Mouse (Mus musculus): ENCODE data around the gene A530016L24Rik.
A peak's percentile ranks its signal among the peaks of the same experiment; 100 is the strongest.

A530016L24Rik gene

DNA sequence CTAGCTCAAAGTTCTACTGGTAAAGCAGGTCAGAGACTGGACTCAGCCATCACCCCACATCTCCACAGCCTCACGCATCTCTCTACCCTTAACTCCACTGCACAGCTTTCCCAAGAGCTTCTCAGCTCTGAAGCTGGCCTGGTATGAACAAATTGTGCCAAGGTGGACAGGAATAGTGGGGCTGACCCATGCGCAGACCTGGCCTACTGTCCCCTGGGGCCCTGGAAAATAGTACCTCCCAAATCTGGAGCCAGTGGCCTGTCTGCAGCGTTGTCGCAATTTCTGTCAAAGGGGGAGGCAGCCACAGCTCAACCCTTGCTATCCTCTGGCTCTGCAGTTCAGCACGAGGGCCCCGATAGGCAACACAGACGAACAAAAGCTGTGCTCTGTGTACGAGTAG is at the start of gene A530016L24Rik:
TSS of gene A530016L24Rik (plus strand) at position 315 of the 400 bp plus-strand sequence.
- DNase-seq = no peak

DNA sequence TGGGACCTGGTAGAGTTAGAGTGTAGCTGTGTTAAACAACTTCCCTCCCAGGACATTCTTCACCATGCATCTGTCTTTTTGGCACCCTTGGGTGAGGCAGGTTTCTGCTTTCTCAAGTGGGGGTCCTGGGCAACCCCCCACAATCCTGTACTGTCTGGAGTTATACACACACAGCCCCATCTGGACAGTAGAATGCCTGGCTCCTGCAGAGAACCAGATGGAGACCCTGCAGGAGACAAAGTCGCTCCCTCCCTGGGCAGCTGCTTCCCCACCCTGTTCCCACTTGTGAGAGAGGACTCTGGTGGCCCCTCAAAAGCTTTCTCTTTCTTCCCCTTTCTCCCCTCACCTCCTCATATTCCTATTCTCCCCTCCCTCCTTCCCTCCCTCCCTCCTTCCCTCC is 49.3 kb upstream of the A530016L24Rik start:
- no peak for DNase-seq

DNA sequence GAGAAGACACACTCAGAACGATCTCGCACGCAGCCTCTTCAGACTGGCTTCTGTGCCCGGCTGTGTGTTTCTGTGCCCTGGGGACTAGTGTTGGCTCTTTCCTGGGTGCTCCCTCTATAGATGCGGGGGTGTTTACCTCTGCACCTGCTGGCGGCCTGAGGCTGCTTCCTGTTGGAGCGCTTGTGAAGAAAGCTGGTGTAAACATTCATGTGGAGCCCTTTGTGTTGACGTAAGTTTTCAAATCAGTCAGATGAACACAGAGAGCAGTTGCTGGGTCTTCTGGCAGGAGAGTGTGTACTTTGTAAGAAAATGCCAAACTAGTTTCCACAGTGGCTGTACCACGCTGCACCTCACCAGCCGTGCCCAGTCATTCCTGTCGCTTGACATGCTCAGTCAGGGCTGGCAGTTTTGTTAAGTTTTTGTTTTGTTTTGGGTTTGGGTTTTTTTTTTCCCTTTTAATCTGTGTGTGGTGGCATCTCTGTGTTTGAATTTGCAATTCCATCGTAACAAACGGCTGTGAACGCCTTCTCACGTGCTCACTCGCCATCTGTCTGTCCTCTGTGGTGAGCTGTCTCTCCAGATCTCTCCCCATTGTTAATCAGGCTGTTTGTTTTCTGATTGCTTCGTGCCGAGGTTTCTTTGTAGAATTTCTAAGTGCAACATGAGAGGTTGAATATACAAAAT is 40.0 kb upstream of the A530016L24Rik start:
- DNase-seq = no peak

DNA sequence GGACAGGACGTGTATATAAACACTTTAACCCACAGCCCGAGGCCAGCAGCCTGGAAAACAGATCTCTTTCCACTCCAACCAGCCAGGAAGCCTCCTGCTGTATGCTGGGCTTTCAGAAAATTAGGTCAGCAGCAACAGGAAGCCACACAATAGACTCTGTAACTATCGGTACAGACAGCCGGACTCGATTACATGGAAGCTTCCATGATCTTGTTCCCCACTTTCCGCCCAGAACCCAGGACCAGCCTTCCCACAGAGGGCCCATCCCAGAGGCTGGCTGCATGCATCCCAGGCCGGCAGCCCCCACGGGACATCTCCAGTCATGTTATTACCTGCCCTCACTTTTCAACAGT is 39.4 kb upstream of the A530016L24Rik start:
- DNase-seq = no peak

DNA sequence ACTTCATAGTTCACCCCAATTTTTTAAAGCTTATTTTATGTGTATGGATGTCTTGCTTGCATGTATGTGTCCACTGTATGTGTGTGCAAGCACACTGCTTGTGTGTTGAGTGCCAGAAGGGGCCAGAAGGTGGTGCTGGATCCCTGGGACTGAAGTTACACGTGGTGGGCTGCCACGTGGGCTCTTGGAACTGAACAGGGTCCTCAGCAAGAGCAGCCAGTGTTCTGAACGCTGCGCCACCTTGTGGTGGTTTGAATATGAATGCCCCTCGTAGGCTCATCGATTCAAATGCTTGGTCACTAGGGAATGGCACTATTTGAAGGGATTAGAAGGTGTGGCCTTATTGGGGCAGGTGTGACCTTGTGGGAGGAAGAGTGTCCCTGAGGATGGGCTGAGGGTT is 38.4 kb upstream of the A530016L24Rik start:
- DNase-seq = peak; percentile 85

DNA sequence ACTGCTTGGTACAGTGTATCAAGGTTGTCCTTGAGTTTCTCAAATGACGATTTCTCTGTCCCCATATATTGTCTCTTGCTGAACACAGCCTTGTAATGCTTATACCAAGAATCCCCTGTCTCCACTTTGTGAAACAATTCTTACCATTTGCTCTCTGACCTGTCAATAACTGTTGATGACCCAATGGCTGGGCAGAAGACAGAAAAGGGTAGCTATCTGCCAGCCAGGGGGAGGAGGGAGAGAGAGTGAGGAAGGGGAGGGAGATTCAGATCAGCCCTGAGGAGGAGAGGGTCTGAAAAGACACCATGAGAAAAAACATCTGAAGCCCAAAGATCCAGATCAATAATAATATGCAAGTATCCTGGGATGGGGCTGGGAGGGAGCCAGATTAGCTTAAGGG is 37.9 kb upstream of the A530016L24Rik start:
- no peak for DNase-seq

DNA sequence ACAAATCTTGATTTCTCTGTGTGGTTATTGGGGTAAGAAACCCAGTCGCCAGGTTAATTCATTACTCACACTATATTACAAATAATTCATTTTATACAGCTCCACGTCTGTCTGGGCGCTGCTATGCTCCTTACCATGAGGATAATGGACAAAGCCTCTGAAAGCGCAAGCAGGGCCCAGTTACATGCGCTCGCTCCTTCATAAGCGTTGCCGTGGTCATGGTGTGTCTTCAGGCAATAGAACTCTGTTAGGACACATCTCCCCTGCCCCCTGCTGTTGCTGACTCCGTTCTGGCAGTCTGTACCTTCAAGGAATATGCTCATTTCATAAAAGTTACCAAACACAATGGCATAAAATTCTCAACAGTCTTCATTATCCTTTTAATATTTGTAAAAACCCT is 37.4 kb upstream of the A530016L24Rik start:
- DNase-seq = no peak

DNA sequence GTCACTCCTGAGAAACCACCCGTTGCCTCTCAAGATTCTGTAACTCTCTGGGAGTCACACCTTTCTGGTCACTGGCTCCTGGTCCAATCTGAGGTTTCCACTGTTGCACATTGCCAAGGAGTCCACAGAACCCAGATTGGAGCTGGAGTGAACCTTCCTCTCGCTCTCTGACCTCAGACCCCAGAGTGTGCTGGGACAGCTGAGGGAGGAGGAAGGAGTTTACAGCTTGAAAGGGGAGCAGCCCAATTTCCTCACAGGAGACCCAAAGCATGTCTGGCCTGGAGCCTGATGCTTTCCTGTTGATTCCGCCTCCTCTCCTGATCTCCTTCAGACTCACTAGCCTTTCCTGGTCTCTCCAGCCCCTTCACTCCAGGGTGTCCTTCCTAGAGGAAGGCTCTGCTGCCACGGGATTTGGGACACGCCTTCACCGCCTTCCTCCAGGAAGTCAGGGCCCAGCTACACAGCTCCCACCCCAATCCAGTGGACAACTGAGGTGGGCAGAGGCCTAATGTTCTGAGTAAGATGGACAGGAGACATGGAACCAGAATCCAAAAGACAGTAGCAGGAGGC is 33.0 kb upstream of the A530016L24Rik start:
- DNase-seq = no peak

DNA sequence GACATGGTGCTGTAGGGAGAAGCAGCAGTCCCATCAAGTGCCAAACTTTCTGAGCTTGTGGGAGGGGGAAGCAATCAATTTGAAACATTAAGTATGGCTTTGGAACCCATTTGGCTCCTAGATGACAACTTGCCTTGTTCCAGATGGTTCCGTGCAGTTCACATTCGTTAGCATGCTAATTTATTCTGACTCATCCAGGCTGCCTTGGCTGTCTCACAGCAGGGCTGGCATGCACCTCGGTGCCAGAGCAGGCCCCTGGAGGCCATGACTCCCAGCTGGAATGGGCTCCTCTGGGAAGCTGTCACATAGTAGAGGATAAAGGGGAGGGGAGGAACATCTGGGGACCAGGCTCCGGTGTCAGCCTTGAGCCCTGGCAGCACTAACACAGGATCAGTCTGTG is 31.4 kb upstream of the A530016L24Rik start:
- DNase-seq = no peak

DNA sequence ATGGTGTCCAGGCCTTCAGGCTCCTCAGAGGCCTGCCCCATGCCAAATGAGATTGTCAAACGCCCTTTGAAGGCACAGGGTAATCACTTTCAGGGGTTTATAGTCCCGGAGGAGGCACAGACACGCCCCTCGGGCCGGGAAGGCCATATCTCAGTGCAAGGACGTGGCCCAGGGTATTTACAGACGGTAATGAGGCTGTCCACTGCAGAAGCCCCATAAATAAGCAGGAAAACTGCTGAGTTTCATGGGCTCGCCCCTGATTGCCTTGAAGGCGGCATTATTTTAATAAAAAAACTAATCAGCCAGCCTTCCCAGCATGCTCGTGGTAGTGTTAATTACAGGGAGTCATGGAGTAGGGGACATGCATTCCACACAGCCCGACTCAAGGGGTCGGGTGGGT is 26.8 kb upstream of the A530016L24Rik start:
- DNase-seq = peak; percentile 46

DNA sequence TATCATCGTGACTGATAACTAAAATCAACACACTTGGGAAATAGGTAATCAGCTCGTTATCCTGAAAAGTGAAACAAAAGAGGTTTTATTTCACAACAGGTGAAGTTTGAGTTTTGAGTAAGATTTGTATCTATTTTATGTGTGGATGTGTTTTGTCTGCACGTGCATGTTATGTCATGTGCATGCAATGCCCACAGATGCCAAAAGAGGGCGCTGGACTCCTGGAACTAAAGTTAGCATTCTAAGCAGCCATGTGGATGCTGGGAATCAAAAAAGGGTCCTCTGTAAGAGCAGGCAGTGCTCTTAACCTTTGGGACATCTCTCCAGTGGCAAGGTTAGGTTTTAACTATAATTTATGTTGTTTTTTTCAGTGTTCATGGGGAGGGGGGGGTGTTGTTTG is 26.0 kb upstream of the A530016L24Rik start:
- no peak for DNase-seq

DNA sequence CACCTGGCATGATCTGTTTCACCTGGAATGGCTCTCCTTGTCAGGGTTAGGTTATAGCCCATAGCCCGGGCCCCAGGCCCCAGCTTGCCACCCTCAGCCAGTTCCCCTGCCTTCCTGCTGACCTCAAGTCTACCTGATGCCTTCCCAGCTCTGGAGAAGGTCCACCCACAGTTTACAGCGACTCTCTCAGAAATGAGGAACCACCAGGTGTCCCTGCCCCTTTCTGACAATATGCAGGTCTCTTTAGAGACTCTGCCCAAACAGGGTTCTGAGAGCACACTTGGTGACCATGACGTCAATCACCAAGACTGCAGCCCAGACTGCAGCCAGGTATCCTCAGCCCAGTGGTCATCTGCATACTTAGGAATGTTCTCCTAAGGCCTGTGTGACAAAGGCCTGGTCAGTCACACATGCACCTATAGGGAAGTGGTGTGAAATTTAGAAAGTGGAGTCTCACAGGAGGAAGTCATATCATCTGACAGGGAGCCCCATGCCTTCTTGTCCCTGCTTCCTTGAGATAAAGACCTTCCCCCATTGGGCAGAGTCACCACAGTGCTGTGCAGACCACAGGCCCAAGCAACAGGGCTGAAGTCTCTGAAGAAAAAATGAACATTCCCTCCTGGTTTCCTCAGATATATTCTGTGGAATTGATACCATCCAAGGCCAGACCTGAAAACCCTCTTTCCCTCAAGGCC is 25.4 kb upstream of the A530016L24Rik start:
- DNase-seq = no peak

DNA sequence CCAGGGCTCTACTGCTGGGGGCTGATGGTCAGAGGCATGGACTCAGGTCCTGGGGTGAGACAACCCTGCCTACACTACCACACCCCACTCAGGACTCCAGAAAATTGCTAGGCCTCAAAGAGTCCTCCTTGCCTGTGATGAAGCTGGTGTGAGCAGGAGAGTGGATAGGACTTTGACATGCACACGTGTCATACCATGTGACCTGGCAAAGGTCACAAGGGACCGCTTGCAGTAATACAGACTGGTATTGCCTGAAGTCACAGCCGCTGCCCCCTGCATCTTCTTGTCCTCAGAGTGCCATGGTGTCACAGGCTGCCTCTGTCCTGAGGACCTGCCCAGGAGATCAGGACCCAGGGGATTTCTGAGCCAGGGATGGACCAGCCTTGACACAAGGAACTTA is 24.7 kb upstream of the A530016L24Rik start:
- no peak for DNase-seq

DNA sequence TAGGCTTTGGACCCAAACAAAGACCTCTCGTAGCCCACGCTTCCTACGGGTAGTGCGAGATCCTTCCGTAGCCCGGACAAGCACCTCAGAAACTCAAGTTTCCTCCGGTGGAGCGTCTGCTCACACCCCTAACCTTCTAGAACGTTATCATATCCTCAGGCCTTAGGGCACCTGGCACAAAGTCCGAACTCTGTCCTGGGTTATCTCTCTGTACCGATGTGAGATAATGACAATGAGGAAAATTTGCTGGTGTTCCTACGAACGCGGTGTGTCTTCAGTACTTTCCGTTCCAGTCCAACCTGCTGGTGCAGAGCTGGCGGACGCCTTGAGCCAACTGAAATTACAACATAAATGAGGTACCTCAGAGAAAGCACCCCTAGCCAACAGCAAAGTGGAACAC is 23.3 kb upstream of the A530016L24Rik start:
- DNase-seq = no peak

DNA sequence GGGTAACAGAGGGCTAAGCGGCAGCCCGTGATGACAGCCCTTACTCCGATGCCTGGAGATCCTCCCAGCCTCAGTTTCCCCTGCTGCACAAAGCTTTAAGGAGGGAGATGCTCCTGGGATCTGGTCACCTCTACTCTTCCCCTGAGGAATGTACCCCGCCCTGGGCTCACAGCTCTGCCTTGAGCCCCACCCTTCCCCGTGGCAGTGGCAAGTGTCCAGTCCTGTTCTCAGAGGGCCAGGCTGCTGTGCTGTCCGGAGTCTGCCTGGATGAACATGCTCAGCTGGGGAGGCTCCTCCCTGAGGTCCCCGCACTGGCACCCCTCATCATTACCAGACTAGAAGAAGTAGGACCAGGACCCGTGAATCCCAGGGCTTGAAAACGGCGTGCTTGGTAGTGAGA is 21.9 kb upstream of the A530016L24Rik start:
- DNase-seq = no peak

DNA sequence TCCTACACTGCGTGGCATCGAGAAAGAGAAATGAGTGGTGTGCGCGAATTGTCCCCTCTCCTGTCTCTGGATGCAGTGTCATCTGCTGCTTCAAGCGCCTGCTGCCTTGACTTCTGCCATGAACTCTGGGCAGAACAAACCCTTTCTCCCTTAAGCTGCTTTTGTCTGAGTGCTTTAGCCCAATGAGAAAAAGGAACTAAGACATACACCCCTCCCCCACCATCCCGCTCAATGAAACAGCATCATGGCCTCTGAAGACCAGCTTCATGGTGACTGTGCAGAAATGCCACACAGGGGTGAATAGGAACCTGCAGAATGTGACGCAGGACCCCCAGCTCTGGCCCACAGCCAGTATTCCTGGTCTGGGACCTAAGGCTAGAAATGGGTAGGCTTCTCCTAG is 19.9 kb upstream of the A530016L24Rik start:
- no peak for DNase-seq

DNA sequence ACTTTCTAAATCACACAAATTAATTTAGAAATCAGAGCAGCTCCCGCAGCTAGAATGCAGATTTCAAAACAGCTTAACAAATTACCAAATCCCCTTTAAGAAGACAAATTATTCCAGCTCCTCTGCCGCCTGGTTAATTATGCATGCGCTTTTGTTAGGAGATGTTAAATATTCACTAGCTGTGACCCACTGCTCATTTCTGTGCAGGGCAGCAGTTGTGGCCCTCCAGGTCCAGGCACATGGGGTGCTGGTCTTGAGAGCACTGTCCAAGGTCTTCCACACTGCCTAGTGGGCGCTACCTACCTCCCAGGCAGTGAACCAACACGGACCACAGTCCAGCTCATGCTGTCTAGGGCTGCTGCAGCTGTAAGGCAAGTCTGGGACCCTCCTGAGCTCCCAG is 19.0 kb upstream of the A530016L24Rik start:
- DNase-seq = no peak

DNA sequence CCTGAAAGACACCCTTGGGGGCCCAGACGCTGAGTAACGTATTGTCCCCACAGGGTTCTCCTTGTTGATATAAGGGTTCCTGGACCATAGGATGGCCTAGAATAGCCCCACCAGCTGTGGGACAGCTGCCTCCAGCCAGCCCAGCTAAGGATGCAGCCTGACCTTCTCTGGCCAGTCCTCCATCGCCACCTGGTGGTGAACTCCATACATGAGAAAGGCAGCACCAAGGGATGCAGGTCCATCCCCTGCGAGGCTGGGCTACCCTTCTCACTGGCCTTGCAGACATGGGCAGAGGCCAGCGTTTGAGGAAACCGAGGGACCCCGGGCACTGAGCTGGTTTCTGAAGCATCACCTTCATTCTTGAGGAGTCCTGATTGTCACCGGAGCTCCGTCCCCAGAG is 15.5 kb upstream of the A530016L24Rik start:
- peak; percentile 88 for DNase-seq

DNA sequence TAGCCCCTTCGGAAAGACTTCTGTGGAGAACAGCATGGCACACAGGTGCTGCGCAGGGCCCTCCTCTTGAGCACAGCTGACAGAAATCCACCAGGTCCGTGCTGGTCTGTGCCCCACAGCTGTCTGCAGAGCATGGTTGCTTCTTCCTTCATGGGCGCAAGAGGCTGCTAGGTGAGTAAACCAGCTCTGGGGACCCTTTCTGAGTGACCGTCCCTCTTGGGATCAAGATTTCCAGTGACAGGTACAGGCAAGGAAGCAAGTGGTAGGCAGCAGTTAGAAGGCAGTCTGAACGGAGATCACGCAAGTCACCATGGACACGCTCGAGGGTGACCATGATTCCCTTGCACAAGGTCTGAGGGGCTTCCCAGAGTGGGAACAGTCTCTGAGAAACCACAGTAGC is 287 bp downstream of the A530016L24Rik start:
- DNase-seq = no peak

DNA sequence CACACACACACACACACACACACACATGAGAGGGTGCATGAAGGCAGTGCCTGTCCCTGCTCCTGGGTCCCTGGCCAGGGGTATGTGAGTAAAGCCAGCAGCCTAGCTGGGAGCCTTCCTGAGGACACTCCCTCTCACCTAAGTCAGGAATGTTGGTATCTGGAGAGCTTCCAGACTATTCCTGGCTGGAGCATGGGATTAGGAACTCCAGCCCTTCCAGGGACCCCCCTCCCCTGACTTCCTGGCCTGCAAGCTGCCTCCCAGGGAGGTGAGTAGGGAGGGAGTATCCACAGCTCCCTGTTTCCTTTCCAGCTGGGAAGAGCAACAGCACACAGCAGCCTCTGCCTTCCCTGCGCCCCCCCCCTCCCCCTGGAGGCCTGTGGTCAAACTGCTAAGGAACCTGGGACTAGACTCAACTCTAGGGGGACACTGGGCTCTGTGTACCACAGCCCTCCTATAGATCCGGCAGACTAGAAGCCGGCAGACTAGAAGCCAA is 1.2 kb downstream of the A530016L24Rik start:
- DNase-seq = no peak

DNA sequence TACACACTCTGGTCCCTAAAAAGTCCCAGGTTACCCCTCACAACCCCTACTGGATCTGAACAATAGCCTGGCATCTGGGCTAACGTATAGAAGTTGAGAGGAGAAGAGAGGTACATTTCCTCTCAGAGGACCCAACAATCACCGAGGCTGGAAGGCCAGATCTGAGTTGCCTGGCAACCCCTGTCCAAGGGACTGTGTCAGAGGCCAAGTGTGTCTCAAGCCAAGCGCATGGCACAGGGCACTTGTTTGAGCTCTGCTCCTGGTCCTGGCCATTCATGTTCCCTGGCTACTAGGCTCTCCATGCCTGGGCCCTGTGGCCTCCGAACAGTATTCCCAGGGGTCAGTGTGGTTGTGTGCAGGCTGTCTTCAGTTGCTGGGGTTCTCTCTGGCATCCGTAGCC is 6.9 kb downstream of the A530016L24Rik start:
- no peak for DNase-seq

DNA sequence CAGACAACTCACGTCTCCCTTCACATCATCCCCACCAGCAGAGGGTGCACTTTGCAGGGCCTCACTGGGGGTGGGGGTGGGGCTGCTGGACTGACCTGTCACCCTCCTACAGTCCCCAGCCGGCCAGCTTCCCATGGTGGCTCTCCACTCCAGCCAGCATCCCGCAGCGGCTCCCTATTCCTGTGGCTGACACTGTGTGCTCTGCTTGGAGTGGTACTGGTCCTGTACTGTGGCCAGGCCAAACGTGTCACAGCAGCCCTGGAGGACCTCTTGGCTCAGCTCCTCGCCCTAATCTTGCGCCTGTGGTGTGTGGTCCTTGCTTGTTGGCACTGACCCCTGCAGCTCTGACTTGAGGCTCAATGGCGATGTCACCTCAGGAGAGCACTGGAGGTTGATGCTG is 8.5 kb downstream of the A530016L24Rik start:
- DNase-seq = no peak

DNA sequence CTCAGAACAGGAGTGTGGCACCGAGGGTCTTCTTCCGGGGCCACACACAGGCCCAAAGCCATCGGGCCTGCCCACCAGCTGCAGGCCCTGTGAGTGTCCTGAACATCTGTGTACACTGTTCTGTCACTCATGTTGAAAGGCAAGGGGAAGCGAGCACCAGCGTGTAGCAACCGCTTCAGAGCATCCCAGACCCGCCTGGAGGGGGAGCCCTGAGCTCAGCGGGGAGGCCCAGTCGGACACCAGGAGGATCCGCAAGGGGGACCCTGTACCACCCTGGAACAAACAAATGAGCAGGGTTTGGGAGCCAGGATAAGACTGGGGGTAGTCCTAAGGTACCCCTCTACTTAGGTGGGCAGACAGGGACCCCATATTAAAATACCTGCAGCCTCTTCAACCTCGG is 9.4 kb downstream of the A530016L24Rik start:
- DNase-seq = peak; percentile 49

DNA sequence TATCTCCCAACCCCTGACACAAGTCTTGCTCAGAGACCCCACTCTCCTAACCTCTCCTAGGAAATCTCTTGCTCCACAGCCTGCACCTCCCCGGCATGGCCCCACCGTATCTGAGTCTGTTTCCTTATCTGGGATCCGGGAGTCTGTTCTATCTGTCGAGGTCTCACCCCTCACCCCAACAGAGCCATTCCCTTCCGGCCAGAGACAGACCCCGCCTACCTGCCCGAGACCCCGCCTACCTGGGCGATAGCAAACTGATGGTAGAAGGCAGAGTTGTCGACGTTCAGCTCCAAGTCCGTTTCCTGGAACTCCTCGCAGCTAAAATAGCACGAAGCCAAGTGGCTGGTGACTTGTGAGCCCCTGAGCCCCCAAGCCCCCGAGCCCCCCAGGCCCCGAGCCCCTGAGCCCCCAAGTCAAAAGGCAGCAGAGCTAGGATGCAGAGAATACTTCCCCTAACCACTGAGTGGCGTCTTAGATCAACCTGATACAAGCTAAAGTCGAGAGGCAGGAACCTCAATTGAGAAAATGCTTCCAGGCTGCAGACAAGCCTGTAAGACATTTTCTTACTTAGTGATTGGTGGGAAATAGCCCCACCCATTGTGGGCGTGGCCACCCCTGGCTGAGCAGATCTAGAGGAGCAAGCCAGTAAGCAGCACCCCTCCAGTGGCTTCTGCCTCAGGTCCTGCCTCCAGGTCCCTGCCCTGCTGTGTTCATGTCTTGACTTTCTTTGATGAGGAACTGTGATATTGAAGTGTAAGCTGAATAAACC is 13.9 kb downstream of the A530016L24Rik start:
- DNase-seq = no peak
